Mouse (Mus musculus): ENCODE data around the gene Vmn1r87. TPM values are rescaled to one million over a fixed set of nuclear protein-coding genes. Genes with fewer than 3 reads are reported as not detected.

Gene Vmn1r87
- not detected for polyA plus RNA-seq (2014; fragmentation: Illumina TruSeq; extraction: RNeasy Lipid Tissue Mini Kit (QIAGEN cat#74804); ENCODE audit: low read depth, low replicate concordance)

GRCm38 (mm10) chr7:13140057-13140456 is at the start of gene Vmn1r87:
Vmn1r87 (minus strand) TSS chr7:13140157.

GRCm38 (mm10) chr7:13159268-13159667 is 19.3 kb upstream of the Vmn1r87 start, which contains the start of gene Vmn1r88:
Vmn1r88 (plus strand) TSS chr7:13159568.

DNA sequence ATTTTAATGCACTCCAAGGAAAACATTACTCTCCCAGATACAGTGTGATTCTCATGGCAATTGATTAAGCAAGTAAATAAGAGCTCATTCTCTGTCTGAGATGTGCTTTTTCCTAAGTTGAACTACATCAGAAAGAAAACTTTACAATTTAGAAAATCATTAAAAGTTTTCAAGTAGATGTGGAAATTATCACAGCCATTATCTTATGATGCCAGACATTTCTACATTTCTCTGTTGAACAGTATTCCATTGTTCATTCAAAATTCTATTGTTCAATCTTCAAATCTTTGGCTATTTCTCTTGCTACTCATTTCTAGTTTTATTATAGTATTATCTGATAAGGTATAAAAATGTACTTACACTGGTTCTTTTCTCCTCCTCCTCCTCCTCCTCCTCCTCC is 20.1 kb downstream of the Vmn1r87 start, which contains the start of gene Vmn1r86:
Vmn1r86 (minus strand) TSS at position 101 of the 400 bp plus-strand sequence.

GRCm38 (mm10) chr7:13095073-13095472 is 44.9 kb downstream of the Vmn1r87 start, which contains the start of gene Vmn1r85:
Vmn1r85 (minus strand) TSS chr7:13095173.

Other genes starting within 250 kb of the Vmn1r87 start
- gene Zscan22, start 242.3 kb downstream of the Vmn1r87 start, polyA plus RNA-seq (2014; fragmentation: Illumina TruSeq; extraction: RNeasy Lipid Tissue Mini Kit (QIAGEN cat#74804); ENCODE audit: low read depth, low replicate concordance): 2.5 TPM
- gene Rps5, start 217.9 kb downstream of the Vmn1r87 start, polyA plus RNA-seq (2014; fragmentation: Illumina TruSeq; extraction: RNeasy Lipid Tissue Mini Kit (QIAGEN cat#74804); ENCODE audit: low read depth, low replicate concordance): 23.2 TPM
- not detected for gene Rnf225, start 212.7 kb downstream of the Vmn1r87 start, polyA plus RNA-seq (2014; fragmentation: Illumina TruSeq; extraction: RNeasy Lipid Tissue Mini Kit (QIAGEN cat#74804); ENCODE audit: low read depth, low replicate concordance)
- gene Zfp324, start 174.3 kb downstream of the Vmn1r87 start, polyA plus RNA-seq (2014; fragmentation: Illumina TruSeq; extraction: RNeasy Lipid Tissue Mini Kit (QIAGEN cat#74804); ENCODE audit: low read depth, low replicate concordance): 1.6 TPM
- gene Zfp446, start 162.3 kb downstream of the Vmn1r87 start, polyA plus RNA-seq (2014; fragmentation: Illumina TruSeq; extraction: RNeasy Lipid Tissue Mini Kit (QIAGEN cat#74804); ENCODE audit: low read depth, low replicate concordance): 1.9 TPM
- 181 TPM for gene Slc27a5, start 142.0 kb downstream of the Vmn1r87 start, polyA plus RNA-seq (2014; fragmentation: Illumina TruSeq; extraction: RNeasy Lipid Tissue Mini Kit (QIAGEN cat#74804); ENCODE audit: low read depth, low replicate concordance)
- gene Trim28, start 141.0 kb downstream of the Vmn1r87 start, polyA plus RNA-seq (2014; fragmentation: Illumina TruSeq; extraction: RNeasy Lipid Tissue Mini Kit (QIAGEN cat#74804); ENCODE audit: low read depth, low replicate concordance): 18.0 TPM
- gene Zbtb45, start 130.1 kb downstream of the Vmn1r87 start, polyA plus RNA-seq (2014; fragmentation: Illumina TruSeq; extraction: RNeasy Lipid Tissue Mini Kit (QIAGEN cat#74804); ENCODE audit: low read depth, low replicate concordance): 0.24 TPM
- 78.1 TPM for gene Chmp2a, start 105.3 kb downstream of the Vmn1r87 start, polyA plus RNA-seq (2014; fragmentation: Illumina TruSeq; extraction: RNeasy Lipid Tissue Mini Kit (QIAGEN cat#74804); ENCODE audit: low read depth, low replicate concordance)
- 30.5 TPM for gene Ube2m, start 101.9 kb downstream of the Vmn1r87 start, polyA plus RNA-seq (2014; fragmentation: Illumina TruSeq; extraction: RNeasy Lipid Tissue Mini Kit (QIAGEN cat#74804); ENCODE audit: low read depth, low replicate concordance)
- 0.11 TPM for gene Mzf1, start 85.4 kb downstream of the Vmn1r87 start, polyA plus RNA-seq (2014; fragmentation: Illumina TruSeq; extraction: RNeasy Lipid Tissue Mini Kit (QIAGEN cat#74804); ENCODE audit: low read depth, low replicate concordance)
- not detected for gene Vmn1r85, start 45.0 kb downstream of the Vmn1r87 start, polyA plus RNA-seq (2014; fragmentation: Illumina TruSeq; extraction: RNeasy Lipid Tissue Mini Kit (QIAGEN cat#74804); ENCODE audit: low read depth, low replicate concordance)
- gene Vmn1r86, start 20.2 kb downstream of the Vmn1r87 start, polyA plus RNA-seq (2014; fragmentation: Illumina TruSeq; extraction: RNeasy Lipid Tissue Mini Kit (QIAGEN cat#74804); ENCODE audit: low read depth, low replicate concordance): not detected
- 0.05 TPM for gene Vmn1r88, start 19.4 kb upstream of the Vmn1r87 start, polyA plus RNA-seq (2014; fragmentation: Illumina TruSeq; extraction: RNeasy Lipid Tissue Mini Kit (QIAGEN cat#74804); ENCODE audit: low read depth, low replicate concordance)
- not detected for gene Vmn1r89, start 72.9 kb upstream of the Vmn1r87 start, polyA plus RNA-seq (2014; fragmentation: Illumina TruSeq; extraction: RNeasy Lipid Tissue Mini Kit (QIAGEN cat#74804); ENCODE audit: low read depth, low replicate concordance)
- gene Lig1, start 137.1 kb upstream of the Vmn1r87 start, polyA plus RNA-seq (2014; fragmentation: Illumina TruSeq; extraction: RNeasy Lipid Tissue Mini Kit (QIAGEN cat#74804); ENCODE audit: low read depth, low replicate concordance): 1.0 TPM
- 2.5 TPM for gene Zswim9, start 138.6 kb upstream of the Vmn1r87 start, polyA plus RNA-seq (2014; fragmentation: Illumina TruSeq; extraction: RNeasy Lipid Tissue Mini Kit (QIAGEN cat#74804); ENCODE audit: low read depth, low replicate concordance)
- not detected for gene Pla2g4c, start 184.5 kb upstream of the Vmn1r87 start, polyA plus RNA-seq (2014; fragmentation: Illumina TruSeq; extraction: RNeasy Lipid Tissue Mini Kit (QIAGEN cat#74804); ENCODE audit: low read depth, low replicate concordance)